Mouse (Mus musculus): Measurements from ENCODE around the gene Ccdc187. TPM values are rescaled to one million over a fixed set of nuclear protein-coding genes. Genes with fewer than 3 reads are reported as not detected.

Ccdc187 gene
- polyA plus RNA-seq, 1 experiment from 2014 or later: not detected

GRCm38 (mm10) chr2:26313394-26313793, 19.0 kb upstream of the Ccdc187 start:
- peaks cover 26% of the 10 kb centered on the region for H3K4me1 ChIP-seq (replicated peaks; ENCODE audit: control insufficient read depth, insufficient read depth, low read length)
- 75% methylated on average over 1 of the region's 1 CpGs for WGBS

GRCm38 (mm10) chr2:26312812-26313211, 18.5 kb upstream of the Ccdc187 start:
- H3K4me1 ChIP-seq (replicated peaks; ENCODE audit: control insufficient read depth, insufficient read depth, low read length): peaks cover 26% of the 10 kb centered on the region
- no peak for ATAC-seq (replicated peaks; ENCODE audit: low FRiP score)
- no peak overlapping the region for H3K4me2 ChIP-seq
- 0 out of 2 replicates have a peak, but pooled peaks cover 2% of the 10 kb centered on the region for H3K27me3 ChIP-seq (replicated peaks; ENCODE audit: control insufficient read depth, insufficient read depth, low read length)
- H3K4me3 ChIP-seq (ENCODE audit: low read depth, low read length): no peak overlapping the region
- DNase-seq (ENCODE audit: low spot score): no peak
- H3K27ac ChIP-seq (ENCODE audit: low read depth, low read length): no peak overlapping the region
- 51% methylated on average over 2 of the region's 2 CpGs for WGBS
- H3K9me3 ChIP-seq (ENCODE audit: control insufficient read depth, low read length): no peaks in the 10 kb centered on the region
- H3K36me3 ChIP-seq (ENCODE audit: control insufficient read depth, insufficient read depth, low read length): no peaks in the 10 kb centered on the region
- H3K9ac ChIP-seq (ENCODE audit: low read depth, low read length): no peak overlapping the region

More at GRCm38 (mm10) chr2:26313394-26313793, 19.0 kb upstream of the Ccdc187 start:
- H3K9ac ChIP-seq (ENCODE audit: low read depth, low read length): no peak overlapping the region
- H3K36me3 ChIP-seq (ENCODE audit: control insufficient read depth, insufficient read depth, low read length): no peaks in the 10 kb centered on the region
- no peaks in the 10 kb centered on the region for H3K9me3 ChIP-seq (ENCODE audit: control insufficient read depth, low read length)
- no peak overlapping the region for H3K27ac ChIP-seq (ENCODE audit: low read depth, low read length)
- DNase-seq (ENCODE audit: low spot score) (no peak), ATAC-seq (replicated peaks; ENCODE audit: low FRiP score) (no peak)
- no peak overlapping the region for H3K4me3 ChIP-seq (ENCODE audit: low read depth, low read length)
- H3K27me3 ChIP-seq (replicated peaks; ENCODE audit: control insufficient read depth, insufficient read depth, low read length): 0 out of 2 replicates have a peak, but pooled peaks cover 2% of the 10 kb centered on the region
- no peak overlapping the region for H3K4me2 ChIP-seq

GRCm38 (mm10) chr2:26311936-26312335, 17.6 kb upstream of the Ccdc187 start:
- Histone ChIP-seq H3K9ac (ENCODE audit: low read depth, low read length) (no peak overlapping the region), H3K4me3 (ENCODE audit: low read depth, low read length) (no peak overlapping the region), H3K9me3 (ENCODE audit: control insufficient read depth, low read length) (no peaks in the 10 kb centered on the region), H3K4me2 (no peak overlapping the region), H3K27me3 (replicated peaks; ENCODE audit: control insufficient read depth, insufficient read depth, low read length) (0 out of 2 replicates have a peak, but pooled peaks cover 2% of the 10 kb centered on the region), H3K27ac (ENCODE audit: low read depth, low read length) (no peak overlapping the region), H3K36me3 (ENCODE audit: control insufficient read depth, insufficient read depth, low read length) (no peaks in the 10 kb centered on the region), H3K4me1 (replicated peaks; ENCODE audit: control insufficient read depth, insufficient read depth, low read length) (peaks cover 21% of the 10 kb centered on the region)
- DNase-seq (ENCODE audit: low spot score) (no peak), ATAC-seq (replicated peaks; ENCODE audit: low FRiP score) (no peak)
- WGBS: 67% methylated on average over 5 of the region's 5 CpGs

GRCm38 (mm10) chr2:26309739-26310138, 15.4 kb upstream of the Ccdc187 start:
- no peaks in the 10 kb centered on the region for H3K9me3 ChIP-seq (ENCODE audit: control insufficient read depth, low read length)
- peaks cover 6% of the 10 kb centered on the region for H3K4me1 ChIP-seq (replicated peaks; ENCODE audit: control insufficient read depth, insufficient read depth, low read length)
- H3K27me3 ChIP-seq (replicated peaks; ENCODE audit: control insufficient read depth, insufficient read depth, low read length): no peaks in the 10 kb centered on the region
- DNase-seq (ENCODE audit: low spot score): no peak
- no peaks in the 10 kb centered on the region for H3K36me3 ChIP-seq (ENCODE audit: control insufficient read depth, insufficient read depth, low read length)
- H3K9ac ChIP-seq (ENCODE audit: low read depth, low read length): no peak overlapping the region
- H3K27ac ChIP-seq (ENCODE audit: low read depth, low read length): peak overlapping the region; percentile 68
- ATAC-seq (replicated peaks; ENCODE audit: low FRiP score): no peak
- no peak overlapping the region for H3K4me3 ChIP-seq (ENCODE audit: low read depth, low read length)
- WGBS: 45% methylated on average over 10 of the region's 10 CpGs
- H3K4me2 ChIP-seq: no peak overlapping the region

- no peak overlapping the region for H3K4me2 ChIP-seq
- ATAC-seq (replicated peaks; ENCODE audit: low FRiP score): no peak
- no peak overlapping the region for H3K4me3 ChIP-seq (ENCODE audit: low read depth, low read length)
- H3K36me3 ChIP-seq (ENCODE audit: control insufficient read depth, insufficient read depth, low read length): no peaks in the 10 kb centered on the region
- H3K27ac ChIP-seq (ENCODE audit: low read depth, low read length): no peak overlapping the region
- H3K4me1 ChIP-seq (replicated peaks; ENCODE audit: control insufficient read depth, insufficient read depth, low read length): no peaks in the 10 kb centered on the region; the same call in 1 of the 2 replicates
- H3K27me3 ChIP-seq (replicated peaks; ENCODE audit: control insufficient read depth, insufficient read depth, low read length): no peaks in the 10 kb centered on the region
- H3K9me3 ChIP-seq (ENCODE audit: control insufficient read depth, low read length): no peaks in the 10 kb centered on the region
- WGBS: 81% methylated on average over 3 of the region's 3 CpGs
- no peak for DNase-seq (ENCODE audit: low spot score)
- no peak overlapping the region for H3K9ac ChIP-seq (ENCODE audit: low read depth, low read length)
These were observed 12.3 kb upstream of the Ccdc187 start for GRCm38 (mm10) chr2:26306702-26307101.

GRCm38 (mm10) chr2:26305555-26305954, 11.2 kb upstream of the Ccdc187 start:
- Histone ChIP-seq H3K9ac (ENCODE audit: low read depth, low read length) (no peak overlapping the region), H3K27me3 (replicated peaks; ENCODE audit: control insufficient read depth, insufficient read depth, low read length) (no peaks in the 10 kb centered on the region), H3K4me3 (ENCODE audit: low read depth, low read length) (no peak overlapping the region), H3K9me3 (ENCODE audit: control insufficient read depth, low read length) (no peaks in the 10 kb centered on the region), H3K4me2 (no peak overlapping the region), H3K36me3 (ENCODE audit: control insufficient read depth, insufficient read depth, low read length) (no peaks in the 10 kb centered on the region), H3K4me1 (replicated peaks; ENCODE audit: control insufficient read depth, insufficient read depth, low read length) (no peaks in the 10 kb centered on the region; the same call in 1 of the 2 replicates), H3K27ac (ENCODE audit: low read depth, low read length) (no peak overlapping the region)
- no peak for ATAC-seq (replicated peaks; ENCODE audit: low FRiP score)
- WGBS: 71% methylated on average over 2 of the region's 2 CpGs
- DNase-seq (ENCODE audit: low spot score): no peak

GRCm38 (mm10) chr2:26304711-26305110, 10.4 kb upstream of the Ccdc187 start:
- Histone ChIP-seq H3K4me1 (replicated peaks; ENCODE audit: control insufficient read depth, insufficient read depth, low read length) (no peaks in the 10 kb centered on the region; the same call in 1 of the 2 replicates), H3K4me3 (ENCODE audit: low read depth, low read length) (no peak overlapping the region), H3K27ac (ENCODE audit: low read depth, low read length) (no peak overlapping the region), H3K9me3 (ENCODE audit: control insufficient read depth, low read length) (no peaks in the 10 kb centered on the region), H3K27me3 (replicated peaks; ENCODE audit: control insufficient read depth, insufficient read depth, low read length) (peaks cover 3% of the 10 kb centered on the region; the same call in 1 of the 2 replicates), H3K36me3 (ENCODE audit: control insufficient read depth, insufficient read depth, low read length) (no peaks in the 10 kb centered on the region), H3K4me2 (no peak overlapping the region), H3K9ac (ENCODE audit: low read depth, low read length) (no peak overlapping the region)
- ATAC-seq (replicated peaks; ENCODE audit: low FRiP score) (no peak), DNase-seq (ENCODE audit: low spot score) (no peak)
- WGBS: 34% methylated on average over 1 of the region's 1 CpGs

GRCm38 (mm10) chr2:26302005-26302503, 7.7 kb upstream of the Ccdc187 start:
- no peak for ATAC-seq (replicated peaks; ENCODE audit: low FRiP score)
- H3K4me3 ChIP-seq (ENCODE audit: low read depth, low read length): no peak overlapping the region
- no peaks in the 10 kb centered on the region for H3K36me3 ChIP-seq (ENCODE audit: control insufficient read depth, insufficient read depth, low read length)
- 84% methylated on average over 10 of the region's 10 CpGs for WGBS
- H3K4me1 ChIP-seq (replicated peaks; ENCODE audit: control insufficient read depth, insufficient read depth, low read length): peaks cover 3% of the 10 kb centered on the region; the same call in 1 of the 2 replicates
- no peak for DNase-seq (ENCODE audit: low spot score)
- H3K4me2 ChIP-seq: no peak overlapping the region
- no peak overlapping the region for H3K9ac ChIP-seq (ENCODE audit: low read depth, low read length)
- no peak overlapping the region for H3K27ac ChIP-seq (ENCODE audit: low read depth, low read length)
- no peaks in the 10 kb centered on the region for H3K9me3 ChIP-seq (ENCODE audit: control insufficient read depth, low read length)
- peaks cover 9% of the 10 kb centered on the region for H3K27me3 ChIP-seq (replicated peaks; ENCODE audit: control insufficient read depth, insufficient read depth, low read length)

GRCm38 (mm10) chr2:26300808-26301174, 6.4 kb upstream of the Ccdc187 start:
- Histone ChIP-seq H3K27me3 (replicated peaks; ENCODE audit: control insufficient read depth, insufficient read depth, low read length) (peaks cover 9% of the 10 kb centered on the region), H3K4me2 (no peak overlapping the region), H3K4me3 (ENCODE audit: low read depth, low read length) (no peak overlapping the region), H3K4me1 (replicated peaks; ENCODE audit: control insufficient read depth, insufficient read depth, low read length) (peaks cover 3% of the 10 kb centered on the region; the same call in 1 of the 2 replicates), H3K36me3 (ENCODE audit: control insufficient read depth, insufficient read depth, low read length) (no peaks in the 10 kb centered on the region), H3K27ac (ENCODE audit: low read depth, low read length) (no peak overlapping the region), H3K9me3 (ENCODE audit: control insufficient read depth, low read length) (no peaks in the 10 kb centered on the region), H3K9ac (ENCODE audit: low read depth, low read length) (no peak overlapping the region)
- DNase-seq (ENCODE audit: low spot score) (peak; percentile 75), ATAC-seq (replicated peaks; ENCODE audit: low FRiP score) (no peak)
- WGBS: 2% methylated on average over 3 of the region's 3 CpGs

All from liver, embryonic 11.5 days (tissue).